Mouse (Mus musculus): ENCODE data around the gene H2afx. TPM values are rescaled to one million over a fixed set of nuclear protein-coding genes. Genes with fewer than 3 reads are reported as not detected.

The H2afx gene
- polyA plus RNA-seq, 1 experiment, result 255 TPM

- Histone ChIP-seq H3K4me1 (ENCODE audit: control insufficient read depth, insufficient read depth, insufficient read length, low read length) (no peaks in the 10 kb centered on the region), H3K4me3 (ENCODE audit: low read depth, low read length) (0 out of 2 replicates have a peak overlapping the region, but pooled peaks have one; percentile 0), H3K27ac (ENCODE audit: insufficient read depth, low read depth, low read length) (no peak overlapping the region), H3K36me3 (ENCODE audit: control insufficient read depth, insufficient read depth, low read length) (peaks cover 65% of the 10 kb centered on the region), H3K27me3 (ENCODE audit: control insufficient read depth, insufficient read depth, low read length) (no peaks in the 10 kb centered on the region)
- WGBS, result 65% methylated on average over 27 of the region's 27 CpGs
- TF ChIP-seq CTCF (IDR thresholded peaks at IDR 0.05; ENCODE audit: extremely low read depth, insufficient read length, insufficient replicate concordance, low read depth, low read length), result no peak
- TF ChIP-seq POLR2A (IDR thresholded peaks at IDR 0.05; ENCODE audit: low read depth, low read length), result no peak
Observed at GRCm38 (mm10) chr9:44311136-44312134, 23.1 kb upstream of the H2afx start.

DNA sequence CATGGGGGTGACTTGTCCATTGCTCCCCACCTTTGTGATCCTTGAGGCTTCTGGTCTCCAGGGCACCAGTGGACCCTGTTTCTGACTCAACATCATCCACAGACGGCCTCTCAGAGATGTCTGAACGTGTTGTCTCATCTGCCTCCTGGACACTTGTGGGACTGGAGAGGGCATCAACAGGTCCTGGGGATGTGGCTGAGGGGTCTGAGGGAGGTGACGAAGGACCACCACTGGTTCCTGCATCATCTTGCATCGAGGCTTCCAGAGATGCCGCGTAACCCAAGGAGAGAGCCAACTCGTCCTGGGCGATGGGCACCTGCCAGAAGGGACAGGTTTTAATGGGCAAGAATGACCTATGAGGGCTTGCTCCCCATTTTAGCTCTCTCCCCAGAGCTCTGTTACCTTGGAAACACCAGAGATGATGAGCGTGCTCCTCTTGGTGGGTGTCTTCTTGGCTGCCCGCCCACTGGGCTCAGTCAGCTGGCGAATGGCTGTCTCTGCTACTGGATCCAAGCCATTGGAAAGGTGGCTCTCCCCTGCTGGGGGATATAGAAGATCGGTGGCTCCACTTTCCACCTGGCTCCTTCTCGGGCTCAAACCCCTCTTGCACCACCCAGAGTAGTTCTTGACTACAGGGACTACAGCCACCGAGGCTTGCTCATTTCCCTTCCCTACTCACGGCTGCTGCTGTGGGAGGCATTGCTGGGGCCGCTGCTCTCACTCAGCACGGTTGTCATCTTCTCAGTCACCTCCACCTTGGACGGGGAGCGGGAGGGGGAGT is 20.8 kb upstream of the H2afx start:
- 90% methylated on average over 19 of the region's 19 CpGs for WGBS
- no peak for TF ChIP-seq CTCF (IDR thresholded peaks at IDR 0.05; ENCODE audit: extremely low read depth, insufficient read length, insufficient replicate concordance, low read depth, low read length)
- TF ChIP-seq POLR2A (IDR thresholded peaks at IDR 0.05; ENCODE audit: low read depth, low read length), result no peak
- no peaks in the 10 kb centered on the region for H3K27me3 ChIP-seq (ENCODE audit: control insufficient read depth, insufficient read depth, low read length)
- peaks cover 76% of the 10 kb centered on the region for H3K36me3 ChIP-seq (ENCODE audit: control insufficient read depth, insufficient read depth, low read length)
- peaks cover 3% of the 10 kb centered on the region; the same call in 1 of the 2 replicates for H3K4me1 ChIP-seq (ENCODE audit: control insufficient read depth, insufficient read depth, insufficient read length, low read length)
- H3K27ac ChIP-seq (ENCODE audit: insufficient read depth, low read depth, low read length), result no peak overlapping the region
- H3K4me3 ChIP-seq (ENCODE audit: low read depth, low read length), result no peak overlapping the region

- Histone ChIP-seq H3K27me3 (ENCODE audit: control insufficient read depth, insufficient read depth, low read length) (no peaks in the 10 kb centered on the region), H3K27ac (ENCODE audit: insufficient read depth, low read depth, low read length) (no peak overlapping the region), H3K4me3 (ENCODE audit: low read depth, low read length) (no peak overlapping the region), H3K36me3 (ENCODE audit: control insufficient read depth, insufficient read depth, low read length) (peaks cover 76% of the 10 kb centered on the region), H3K4me1 (ENCODE audit: control insufficient read depth, insufficient read depth, insufficient read length, low read length) (peaks cover 3% of the 10 kb centered on the region; the same call in 1 of the 2 replicates)
- WGBS, result 76% methylated on average over 4 of the region's 4 CpGs
- TF ChIP-seq POLR2A (IDR thresholded peaks at IDR 0.05; ENCODE audit: low read depth, low read length), result no peak
- no peak for TF ChIP-seq CTCF (IDR thresholded peaks at IDR 0.05; ENCODE audit: extremely low read depth, insufficient read length, insufficient replicate concordance, low read depth, low read length)
Observed at GRCm38 (mm10) chr9:44314257-44314547, 20.3 kb upstream of the H2afx start.

DNA sequence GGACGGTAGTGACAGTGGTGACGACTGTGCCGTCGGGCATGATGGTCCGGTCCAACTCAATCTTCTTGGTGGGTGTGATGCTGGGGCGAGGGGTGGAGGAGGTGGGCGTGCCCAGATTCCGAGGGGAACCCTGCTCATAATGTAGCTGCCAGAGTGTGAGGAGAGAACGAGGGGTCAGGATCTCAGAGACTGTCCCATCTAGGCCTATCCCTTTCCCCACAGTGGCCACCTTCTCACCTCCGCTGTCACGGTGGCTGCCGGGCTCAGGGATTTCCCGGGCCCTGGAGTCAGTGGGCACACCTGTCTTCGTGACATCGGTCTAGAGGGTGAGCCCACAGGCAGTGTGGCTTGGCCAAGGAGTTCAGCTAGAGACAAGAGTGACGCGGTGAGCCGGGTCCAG is 19.6 kb upstream of the H2afx start:
- 94% methylated on average over 18 of the region's 18 CpGs for WGBS
- TF ChIP-seq CTCF (IDR thresholded peaks at IDR 0.05; ENCODE audit: extremely low read depth, insufficient read length, insufficient replicate concordance, low read depth, low read length), result no peak
- TF ChIP-seq POLR2A (IDR thresholded peaks at IDR 0.05; ENCODE audit: low read depth, low read length), result no peak

GRCm38 (mm10) chr9:44317452-44317851 is 17.0 kb upstream of the H2afx start:
- Histone ChIP-seq H3K27me3 (ENCODE audit: control insufficient read depth, insufficient read depth, low read length) (no peaks in the 10 kb centered on the region), H3K36me3 (ENCODE audit: control insufficient read depth, insufficient read depth, low read length) (peaks cover 51% of the 10 kb centered on the region), H3K27ac (ENCODE audit: insufficient read depth, low read depth, low read length) (peak overlapping the region; percentile 80), H3K4me1 (ENCODE audit: control insufficient read depth, insufficient read depth, insufficient read length, low read length) (peaks cover 3% of the 10 kb centered on the region; the same call in 1 of the 2 replicates), H3K4me3 (ENCODE audit: low read depth, low read length) (peak overlapping the region; percentile 53)
- 85% methylated on average over 4 of the region's 4 CpGs for WGBS
- no peak for TF ChIP-seq POLR2A (IDR thresholded peaks at IDR 0.05; ENCODE audit: low read depth, low read length)
- no peak for TF ChIP-seq CTCF (IDR thresholded peaks at IDR 0.05; ENCODE audit: extremely low read depth, insufficient read length, insufficient replicate concordance, low read depth, low read length)

More for the DNA sequence above, 19.6 kb upstream of the H2afx start:
- peaks cover 70% of the 10 kb centered on the region for H3K36me3 ChIP-seq (ENCODE audit: control insufficient read depth, insufficient read depth, low read length)
- H3K27ac ChIP-seq (ENCODE audit: insufficient read depth, low read depth, low read length), result no peak overlapping the region
- H3K4me3 ChIP-seq (ENCODE audit: low read depth, low read length), result no peak overlapping the region
- no peaks in the 10 kb centered on the region for H3K27me3 ChIP-seq (ENCODE audit: control insufficient read depth, insufficient read depth, low read length)
- peaks cover 3% of the 10 kb centered on the region; the same call in 1 of the 2 replicates for H3K4me1 ChIP-seq (ENCODE audit: control insufficient read depth, insufficient read depth, insufficient read length, low read length)

DNA sequence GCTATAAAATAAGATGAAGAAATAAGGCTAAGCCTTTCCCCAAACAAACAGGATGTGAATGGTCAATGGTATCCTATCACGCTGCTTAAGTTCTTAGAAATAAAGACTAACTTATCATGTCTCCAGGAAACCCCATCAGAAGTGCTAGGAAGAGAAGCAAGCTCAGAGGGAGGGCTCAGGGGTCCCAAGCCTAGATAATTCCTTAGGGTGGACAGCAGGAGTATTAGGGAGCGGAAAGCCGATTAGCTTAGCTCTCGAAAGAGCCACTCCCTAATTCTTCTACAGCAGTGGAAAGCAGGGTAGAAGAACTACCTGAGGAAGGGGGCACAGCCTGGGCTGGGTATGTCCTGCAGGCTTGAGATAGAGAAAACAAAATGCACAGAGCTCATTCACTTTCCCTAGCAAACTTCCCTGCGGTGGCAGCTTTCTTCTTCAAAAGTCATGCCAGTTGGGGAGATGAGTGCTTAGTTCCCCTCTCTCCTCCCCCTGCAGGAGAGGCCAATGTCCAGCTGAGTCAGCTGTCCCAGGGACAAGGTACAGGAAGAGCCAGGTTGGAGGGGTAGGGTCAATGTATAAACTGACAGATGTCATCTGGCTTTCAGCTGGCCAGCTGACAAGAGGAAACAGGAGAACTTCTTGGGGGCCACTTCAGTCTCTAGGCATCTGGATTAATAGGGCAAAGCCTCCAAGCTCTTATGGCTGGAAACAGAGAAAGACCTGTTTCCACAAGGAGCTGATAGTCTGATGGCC is 16.2 kb upstream of the H2afx start:
- TF ChIP-seq CTCF (IDR thresholded peaks at IDR 0.05; ENCODE audit: extremely low read depth, insufficient read length, insufficient replicate concordance, low read depth, low read length) (no peak), POLR2A (IDR thresholded peaks at IDR 0.05; ENCODE audit: low read depth, low read length) (peak; percentile 39)
- Histone ChIP-seq H3K36me3 (ENCODE audit: control insufficient read depth, insufficient read depth, low read length) (peaks cover 43% of the 10 kb centered on the region), H3K27ac (ENCODE audit: insufficient read depth, low read depth, low read length) (peak overlapping the region; percentile 90), H3K4me1 (ENCODE audit: control insufficient read depth, insufficient read depth, insufficient read length, low read length) (peaks cover 3% of the 10 kb centered on the region; the same call in 1 of the 2 replicates), H3K4me3 (ENCODE audit: low read depth, low read length) (peak overlapping the region; percentile 97), H3K27me3 (ENCODE audit: control insufficient read depth, insufficient read depth, low read length) (no peaks in the 10 kb centered on the region)
- 22% methylated on average over 5 of the region's 5 CpGs for WGBS

Data from small intestine, adult 2 months (tissue).